Mouse (Mus musculus) ES-Bruce4 (cell line): ENCODE measurements around the gene Unc45a.

Source experiments
- CTCF ChIP-seq: IDR thresholded peaks from one replicate; pipeline ENCODE4 v1.8.1; 2011; ENCODE audit warnings: low read depth, low read length
- EP300 ChIP-seq: IDR thresholded peaks from 2 replicates; pipeline ENCODE4 v1.6.1; 2011; ENCODE audit warnings: low read depth, low read length; ENCODE audit not compliant: insufficient read depth
- POLR2A ChIP-seq: IDR thresholded peaks from one replicate; pipeline ENCODE4 v1.8.1; 2011; ENCODE audit warnings: low read length; ENCODE audit not compliant: insufficient read depth

DNA sequence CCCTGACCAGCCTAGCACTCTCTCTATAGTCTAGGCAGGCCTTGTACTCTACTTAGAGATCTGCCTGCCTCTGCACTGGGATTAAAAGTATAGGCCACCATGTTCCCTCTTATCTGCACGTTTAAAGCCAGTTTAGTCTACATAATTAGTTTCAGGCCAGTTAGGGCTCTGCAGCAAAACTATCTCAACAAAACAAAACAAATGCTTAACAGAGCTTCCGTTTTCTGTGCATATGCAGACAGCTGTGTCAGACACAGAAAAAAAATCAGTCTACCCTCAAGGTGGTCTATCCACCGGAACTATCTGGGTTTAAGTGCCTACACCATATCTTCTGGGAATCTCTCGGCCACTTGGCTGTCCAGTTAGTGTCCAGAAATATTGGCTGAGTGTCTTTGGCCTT is 32.5 kb upstream of the Unc45a start:
- TF ChIP-seq EP300 = no peak
- no peak for TF ChIP-seq CTCF
- TF ChIP-seq POLR2A = no peak
